Mouse (Mus musculus) large intestine, adult 2 months (tissue): ENCODE measurements around the gene Arnt. TPM values are rescaled to one million over a fixed set of nuclear protein-coding genes. Genes with fewer than 3 reads are reported as not detected.
A peak's percentile ranks its signal among the peaks of the same experiment; 100 is the strongest.
"Not testable (repeated sequence)": the region's sequence is repeated elsewhere in the genome, so short reads cannot be mapped to it uniquely, and the experiment has no call there.

Experiments used
- DNase-seq: peaks from one replicate; pipeline ENCODE4 v3.0.0-alpha.2; 2012; ENCODE audit warnings: low read depth, low spot score
- WGBS: fragments of 180-500 bp; shearing (Covaris S2); methylation state at CpG from one replicate; pipeline ENCODE4 v1.1.7; 2018; 5-methylcytosine and 5-hydroxymethylcytosine counted together
- polyA plus RNA-seq: library from polyadenylated mRNA; depleted of rRNA; stranded (reverse); fragments of >200 nt; gene quantifications from 2 replicates; pipeline ENCODE4 v1.2.3, GENCODE M21; 2012; rRNA removed

Arnt gene
- polyA plus RNA-seq, 1 experiment = 15.8 TPM

DNA sequence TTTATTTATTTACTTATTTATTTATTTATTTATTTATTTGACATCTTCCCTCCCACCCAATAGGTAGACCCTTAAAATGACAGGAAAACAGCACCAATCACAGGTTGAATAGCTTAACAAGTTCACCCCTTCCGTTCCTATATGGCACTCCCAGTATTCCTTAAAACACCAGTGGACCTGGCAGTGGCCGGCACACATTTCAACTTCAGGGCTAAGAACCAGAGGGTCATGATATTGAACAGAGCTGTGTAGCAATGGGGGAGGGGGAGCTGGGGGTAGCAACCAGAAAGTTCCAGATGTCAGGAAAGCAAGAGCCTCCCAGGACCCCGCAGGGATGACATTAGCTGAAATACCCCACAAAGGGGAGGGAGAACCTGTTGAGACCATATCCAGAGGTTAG, 85.9 kb downstream of the Arnt start:
- no peak for DNase-seq
- 87% methylated on average over 3 of the region's 3 CpGs for WGBS

DNA sequence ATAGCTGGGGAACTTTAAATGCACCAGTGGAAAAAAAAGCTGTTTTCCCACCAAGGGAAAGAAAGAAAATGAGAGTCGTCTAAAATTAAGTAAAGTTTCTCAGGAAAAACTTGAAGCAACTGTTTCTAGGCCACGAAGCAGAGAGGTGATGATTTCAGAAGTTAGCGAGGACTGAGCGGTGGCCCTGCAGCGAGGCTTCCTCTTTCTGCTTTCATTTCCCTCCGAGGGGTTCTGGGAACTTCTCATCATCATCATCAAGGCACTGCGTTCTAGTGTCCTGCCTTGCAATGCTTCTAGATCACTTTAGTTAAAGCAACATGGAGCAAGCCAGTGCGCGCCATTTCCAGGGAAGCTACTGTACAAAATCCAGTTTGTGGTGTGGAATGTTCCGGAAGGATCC, 87.0 kb downstream of the Arnt start:
- no peak for DNase-seq
- 84% methylated on average over 10 of the region's 10 CpGs for WGBS

DNA sequence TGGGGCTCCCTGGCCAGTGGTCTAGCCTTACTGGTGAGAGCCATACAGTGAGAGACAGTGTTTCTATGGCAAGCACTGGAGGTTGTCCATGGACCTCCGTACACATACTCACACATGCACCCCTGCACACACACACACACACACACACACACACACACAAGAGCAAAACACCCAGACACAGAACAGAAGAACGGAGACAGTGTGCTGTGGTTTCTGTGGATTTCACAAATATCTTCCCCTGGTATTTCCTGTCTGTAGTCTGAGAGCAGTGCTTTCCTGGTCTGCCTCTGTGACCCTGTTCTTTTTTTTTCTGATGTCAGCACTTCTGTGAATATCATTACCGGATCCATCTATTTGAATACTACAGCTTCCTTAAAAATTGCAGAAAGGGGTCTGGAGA, 89.5 kb downstream of the Arnt start:
- WGBS = 23% methylated on average over 3 of the region's 3 CpGs
- no peak for DNase-seq

DNA sequence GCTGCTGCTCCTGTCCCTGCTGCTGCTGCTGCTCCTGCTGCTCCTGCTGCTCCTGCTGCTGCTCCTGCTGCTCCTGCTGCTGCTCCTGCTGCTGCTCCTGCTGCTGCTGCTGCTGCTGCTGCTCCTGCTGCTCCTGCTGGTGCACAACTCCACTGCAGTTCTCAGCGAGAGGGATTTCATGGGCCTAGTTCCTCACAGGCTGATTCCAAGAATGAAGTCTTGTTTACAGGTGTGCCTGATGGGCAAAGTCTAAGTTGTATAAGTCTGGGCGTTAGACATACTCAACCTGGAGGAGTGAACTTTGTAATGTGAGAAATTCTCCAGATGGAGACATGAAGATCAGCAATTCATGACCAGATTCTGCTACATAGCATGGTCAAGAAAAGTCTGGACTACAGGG, 90.5 kb downstream of the Arnt start:
- 27% methylated on average over 2 of the region's 2 CpGs for WGBS
- DNase-seq = peak; percentile 82

DNA sequence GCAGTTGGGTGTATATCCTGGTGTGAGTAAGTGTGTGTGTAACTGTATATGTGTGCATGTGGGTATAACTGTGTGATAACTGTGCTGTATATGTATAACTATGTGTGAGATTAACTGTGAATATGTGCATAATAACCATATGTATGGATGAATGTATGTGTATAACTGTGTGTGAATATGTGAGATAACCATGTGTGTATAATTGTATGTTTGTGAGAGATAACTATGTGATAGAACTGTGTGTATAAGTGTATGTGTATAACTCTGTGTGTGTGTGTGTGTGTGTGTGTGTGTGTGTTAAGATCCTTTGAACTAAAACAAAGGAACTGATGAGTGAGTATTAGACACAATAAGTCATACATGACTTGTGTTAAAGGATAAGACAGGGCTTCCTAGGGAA, 91.9 kb downstream of the Arnt start:
- no peak for DNase-seq

DNA sequence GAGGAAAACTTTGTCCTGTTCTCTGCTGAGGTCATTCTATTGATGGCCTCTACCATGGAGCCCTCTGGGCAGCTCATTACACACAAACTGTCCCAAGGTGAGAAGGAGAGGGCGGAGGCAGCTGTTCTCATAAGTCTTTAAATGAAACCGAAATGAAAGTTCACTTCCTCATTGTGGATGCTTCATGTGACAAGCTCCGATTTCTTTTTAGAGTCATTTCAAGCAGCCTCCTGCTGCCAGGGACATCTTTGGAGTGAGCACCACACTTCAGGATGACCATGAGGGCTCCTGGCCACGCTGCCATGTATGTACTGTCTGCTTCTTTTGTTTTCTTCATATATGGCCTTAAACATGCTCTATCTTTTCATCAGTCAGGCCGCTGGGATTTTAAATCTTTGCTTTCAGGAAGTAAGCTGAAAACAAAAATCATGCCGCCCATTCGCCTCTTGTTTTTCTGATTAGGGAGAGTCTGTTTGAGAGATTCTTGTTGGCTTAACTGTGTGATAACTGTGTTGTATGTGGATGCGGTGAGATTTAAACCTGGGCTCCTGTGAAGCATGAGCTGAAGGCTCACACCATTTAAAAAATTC, 92.5 kb downstream of the Arnt start, which contains the start of gene Ctss:
Ctss (plus strand) TSS at position 165 of the 590 bp plus-strand sequence.
- WGBS = 25% methylated on average over 8 of the region's 8 CpGs
- peak; percentile 73 for DNase-seq

DNA sequence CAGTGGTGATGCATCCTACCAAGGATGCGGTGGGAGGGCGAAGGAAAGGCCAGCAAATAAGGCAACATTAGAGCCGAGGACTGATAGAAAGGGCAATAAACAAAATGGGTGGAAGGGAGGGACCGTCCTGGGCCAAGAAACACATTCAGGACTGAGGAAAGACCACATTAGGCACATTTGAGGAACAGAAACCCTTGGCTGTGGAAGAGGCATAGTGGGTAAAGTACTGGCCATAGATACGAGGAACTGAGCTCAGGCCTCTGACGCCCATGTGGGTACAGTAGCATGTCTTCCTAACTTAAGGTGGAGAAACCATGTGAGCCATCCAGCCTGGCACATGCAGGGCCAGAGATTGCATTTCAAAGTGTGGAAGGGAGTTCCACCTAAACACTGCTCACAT, 95.6 kb downstream of the Arnt start:
- no peak for DNase-seq
- WGBS = 86% methylated on average over 6 of the region's 6 CpGs

DNA sequence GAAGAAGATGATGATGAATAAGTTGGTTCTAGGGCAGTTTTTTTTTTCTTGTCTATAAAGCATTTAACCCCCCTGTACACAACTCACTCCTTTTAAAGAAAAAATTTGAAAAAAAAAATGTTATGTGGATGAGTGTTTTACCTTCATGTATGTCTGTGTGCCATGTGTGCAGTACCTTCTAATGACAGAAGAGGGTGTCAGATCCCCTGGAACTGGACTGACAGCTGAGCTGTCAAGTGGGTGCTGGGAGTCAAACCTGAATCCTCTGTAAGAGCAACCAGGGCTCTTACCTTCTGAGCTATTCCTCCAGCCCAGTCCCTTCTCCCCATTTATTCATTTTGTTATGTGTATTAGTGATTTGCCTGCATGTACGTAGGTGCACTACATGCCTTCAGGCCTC, 96.8 kb downstream of the Arnt start:
- no peak for DNase-seq
- 97% methylated on average over 1 of the region's 1 CpGs for WGBS

DNA sequence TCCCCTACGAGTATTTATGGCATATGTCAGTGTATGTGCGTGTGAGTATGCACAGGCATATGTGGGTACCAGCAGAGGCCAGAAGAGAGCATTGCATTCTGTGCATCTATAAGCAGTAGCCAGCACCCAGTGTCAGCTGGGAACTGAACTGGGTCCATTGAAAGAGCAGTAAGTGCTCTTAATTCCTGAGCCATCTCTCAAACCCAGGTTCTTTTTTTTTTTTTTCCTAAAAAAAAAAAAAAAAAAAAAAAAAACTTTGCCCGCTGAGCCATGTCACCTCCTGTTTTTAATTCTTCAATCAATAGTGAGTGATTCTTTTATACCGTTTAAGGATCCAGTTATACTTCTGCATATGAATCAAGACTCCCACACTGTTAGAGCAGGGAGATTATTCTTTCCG, 99.2 kb downstream of the Arnt start:
- 90% methylated on average over 5 of the region's 5 CpGs for WGBS
- DNase-seq = no peak

DNA sequence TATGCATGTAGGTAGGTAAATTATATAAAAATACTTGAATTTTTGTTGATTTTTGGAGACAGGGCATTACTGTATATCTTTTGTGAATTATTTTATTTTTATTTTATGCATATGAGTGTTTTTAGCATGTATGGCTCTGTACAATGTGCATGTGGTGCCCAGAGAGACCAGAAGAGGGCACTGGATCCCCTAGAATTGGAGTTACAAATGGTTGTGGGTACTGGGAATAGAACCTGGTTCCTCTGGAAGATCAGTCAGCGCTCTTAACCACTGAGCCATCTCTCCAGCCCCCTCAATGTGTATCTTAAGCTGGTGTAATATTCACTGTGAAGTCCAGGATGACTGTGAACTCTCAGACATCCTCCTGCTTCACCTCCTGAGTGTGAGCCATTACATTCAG, 100.7 kb downstream of the Arnt start:
- DNase-seq = no peak
- 88% methylated on average over 1 of the region's 1 CpGs for WGBS

DNA sequence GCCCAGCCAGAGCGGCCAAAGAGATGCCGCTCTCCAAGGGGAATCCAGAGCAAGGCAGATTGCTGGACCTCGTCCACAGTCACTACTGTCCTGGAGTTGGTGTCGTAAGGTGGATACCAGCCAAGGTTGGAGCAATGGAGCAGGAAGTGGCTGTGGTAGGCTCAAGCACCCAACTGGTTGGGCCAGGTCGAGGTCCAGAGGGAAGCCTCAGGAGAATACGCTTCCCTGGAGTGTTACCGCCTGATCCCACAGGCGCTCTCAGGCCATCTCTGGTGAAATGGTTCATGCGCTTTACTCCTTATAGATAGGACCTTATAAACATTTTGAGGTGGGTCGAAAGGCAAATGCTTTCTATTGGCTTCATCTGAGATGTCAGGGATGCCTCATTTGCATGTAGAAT, 104.7 kb downstream of the Arnt start:
- no peak for DNase-seq
- 80% methylated on average over 10 of the region's 10 CpGs for WGBS

DNA sequence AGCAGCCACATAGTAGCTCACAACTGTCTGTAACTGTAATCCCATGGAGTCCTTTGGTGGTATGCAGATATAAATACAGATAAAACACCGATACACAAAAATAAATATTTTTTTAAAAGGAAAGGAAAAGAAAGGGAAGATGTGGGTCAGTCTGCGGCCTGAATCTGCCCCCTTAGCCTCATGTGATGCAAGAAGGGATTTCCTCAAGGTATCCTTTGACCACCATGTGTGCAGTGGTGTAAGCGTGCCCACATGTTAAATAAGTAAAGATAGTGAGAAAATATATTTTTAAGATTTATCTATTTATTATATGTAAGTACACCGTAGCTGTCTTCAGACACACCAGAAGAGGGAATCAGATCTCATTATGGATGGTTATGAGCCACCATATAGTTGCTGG, 105.6 kb downstream of the Arnt start:
- WGBS = 93% methylated on average over 4 of the region's 4 CpGs
- DNase-seq = no peak

DNA sequence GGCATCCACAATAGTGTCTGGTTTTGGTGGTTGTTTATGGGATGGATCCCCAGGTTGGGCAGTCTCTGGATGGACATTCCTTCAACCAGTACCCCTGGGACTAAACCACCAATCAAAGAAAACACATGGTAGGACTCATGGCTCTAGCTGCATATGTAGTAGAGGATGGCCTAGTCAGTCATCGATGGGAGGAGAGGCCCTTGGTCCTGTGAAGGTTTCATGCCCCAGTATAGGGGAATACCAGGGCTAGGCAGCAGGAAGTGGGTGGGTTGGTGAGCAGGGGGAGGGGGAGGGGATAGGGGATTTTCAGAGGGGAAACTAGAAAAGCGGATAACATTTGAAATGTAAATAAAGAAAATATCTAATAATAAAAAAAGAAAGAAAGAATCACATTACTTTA, 107.0 kb downstream of the Arnt start:
- not testable (repeated sequence) for DNase-seq

DNA sequence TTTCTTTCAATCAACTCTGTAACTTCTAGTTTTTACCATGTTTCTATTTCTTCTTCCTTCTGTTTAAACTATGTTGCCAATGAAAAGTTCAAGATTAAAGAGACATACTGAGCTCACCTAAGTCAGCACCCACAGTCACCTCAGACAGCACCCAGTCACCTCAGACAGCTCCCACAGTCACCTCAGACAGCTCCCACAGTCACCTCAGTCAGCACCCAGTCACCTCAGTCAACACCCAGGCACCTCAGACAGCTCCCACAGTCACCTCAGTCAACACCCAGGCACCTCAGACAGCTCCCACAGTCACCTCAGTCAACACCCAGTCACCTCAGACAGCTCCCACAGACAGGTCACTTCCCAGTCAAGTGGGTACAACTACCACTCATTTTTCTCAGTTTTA, 108.0 kb downstream of the Arnt start:
- DNase-seq = no peak

More for the DNA sequence above, 107.0 kb downstream of the Arnt start:
- WGBS = 76% methylated on average over 2 of the region's 2 CpGs

DNA sequence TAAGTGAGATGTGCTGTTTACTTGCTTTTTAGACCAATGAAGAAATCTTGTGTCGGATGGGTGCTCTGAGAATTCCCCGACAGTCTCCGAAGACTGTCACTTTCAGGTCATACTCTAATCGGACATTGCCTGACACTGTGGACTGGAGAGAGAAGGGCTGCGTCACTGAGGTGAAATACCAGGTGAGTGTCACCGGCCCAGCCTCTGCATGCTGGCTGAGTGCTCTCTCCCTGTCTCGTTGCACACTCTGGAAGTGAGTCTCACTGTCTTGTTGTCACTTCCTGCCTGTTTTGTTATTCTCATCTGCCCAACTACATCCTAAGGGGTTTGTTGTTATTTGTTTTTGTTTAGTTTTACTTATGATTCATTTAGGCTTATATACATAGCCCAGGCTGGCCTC, 108.8 kb downstream of the Arnt start:
- 75% methylated on average over 7 of the region's 7 CpGs for WGBS
- DNase-seq = no peak

Other genes with a start within 250 kb of the Arnt start
- 9.2 and 16.1 TPM in 2 replicates for gene Gabpb2, start 216.5 kb upstream of the Arnt start, polyA plus RNA-seq
- 67.2 and 80.0 TPM in 2 replicates for gene Cdc42se1, start 205.7 kb upstream of the Arnt start, polyA plus RNA-seq
- gene Mllt11, start 202.2 kb upstream of the Arnt start, polyA plus RNA-seq = 18.9 and 21.6 TPM in 2 replicates
- gene Gm128, start 192.8 kb upstream of the Arnt start, polyA plus RNA-seq = 0.05 TPM in 2 replicates
- 0.24 and 0.36 TPM in 2 replicates for gene Bnipl, start 183.2 kb upstream of the Arnt start, polyA plus RNA-seq
- 71.9 and 82.6 TPM in 2 replicates for gene Mindy1, start 153.0 kb upstream of the Arnt start, polyA plus RNA-seq
- gene Prune1, start 152.3 kb upstream of the Arnt start, polyA plus RNA-seq = 15.7 and 18.8 TPM in 2 replicates
- 0.84 and 1.1 TPM in 2 replicates for gene Anxa9, start 127.2 kb upstream of the Arnt start, polyA plus RNA-seq
- 76.3 and 101 TPM in 2 replicates for gene Cers2, start 119.6 kb upstream of the Arnt start, polyA plus RNA-seq
- 9.8 and 13.4 TPM in 2 replicates for gene Setdb1, start 77.2 kb upstream of the Arnt start, polyA plus RNA-seq
- gene 4930558C23Rik, start 31.5 kb upstream of the Arnt start, polyA plus RNA-seq = not detected in 2 replicates
- 2.7 and 3.3 TPM in 2 replicates for gene Ctsk, start 64.9 kb downstream of the Arnt start, polyA plus RNA-seq
- gene Ctss, start 92.4 kb downstream of the Arnt start, polyA plus RNA-seq = 68.2 and 83.0 TPM in 2 replicates
- not detected in 2 replicates for gene Hormad1, start 125.3 kb downstream of the Arnt start, polyA plus RNA-seq
- 18.4 and 19.9 TPM in 2 replicates for gene Golph3l, start 154.5 kb downstream of the Arnt start, polyA plus RNA-seq
- gene Ensa, start 190.6 kb downstream of the Arnt start, polyA plus RNA-seq = 12.4 and 14.6 TPM in 2 replicates
- 30.9 and 77.4 TPM in 2 replicates for gene Mcl1, start 224.4 kb downstream of the Arnt start, polyA plus RNA-seq